Mouse (Mus musculus) stomach, postnatal 0 days (tissue): Measurements from ENCODE around the gene Ankzf1. TPM values are rescaled to one million over a fixed set of nuclear protein-coding genes. Genes with fewer than 3 reads are reported as not detected.

Experiments
- ATAC-seq: fragments of 200-750 bp; cut with Nextera tagmentation; 2 replicates; pipeline ENCODE4 v1.8.0; 2017; ENCODE audit not compliant: low FRiP score, low TSS enrichment
- DNase-seq: peaks from one replicate; pipeline ENCODE4 v3.0.0-alpha.2; 2016; ENCODE audit warnings: low spot score
- H3K27ac ChIP-seq: fragments of 300-500 bp; sonication (generic); replicated peaks from 2 replicates; pipeline ENCODE4 v1.5.1; 2014; ENCODE audit warnings: mild to moderate bottlenecking, control low read depth
- H3K27me3 ChIP-seq: fragments of 300-500 bp; sonication (generic); 2 replicates; pipeline ENCODE4 v1.6.1; 2014; ENCODE audit warnings: low read length; ENCODE audit not compliant: control insufficient read depth, insufficient read depth
- H3K36me3 ChIP-seq: fragments of 300-500 bp; sonication (generic); 2 replicates; pipeline ENCODE4 v1.6.1; 2014; ENCODE audit warnings: low read length, mixed read lengths; ENCODE audit not compliant: control insufficient read depth, insufficient read depth
- H3K4me1 ChIP-seq: fragments of 300-500 bp; sonication (generic); replicated peaks from 2 replicates; pipeline ENCODE4 v1.6.1; 2014; ENCODE audit warnings: antibody characterized with exemption; ENCODE audit not compliant: control insufficient read depth, insufficient read depth
- H3K4me2 ChIP-seq: fragments of 300-500 bp; sonication (generic); replicated peaks from 2 replicates; pipeline ENCODE4 v1.6.1; 2014; ENCODE audit warnings: low read depth, mild to moderate bottlenecking, control low read depth, moderate library complexity
- H3K4me3 ChIP-seq: fragments of 300-500 bp; sonication (generic); 2 replicates; pipeline ENCODE4 v1.5.1; 2014; ENCODE audit warnings: low read depth, low read length, control low read depth
- H3K9ac ChIP-seq: fragments of 300-500 bp; sonication (generic); 2 replicates; pipeline ENCODE4 v1.6.1; 2014; ENCODE audit warnings: mild to moderate bottlenecking, low read length, control low read depth, mixed read lengths
- H3K9me3 ChIP-seq: fragments of 300-500 bp; sonication (generic); 2 replicates; pipeline ENCODE4 v1.6.1; 2016; ENCODE audit warnings: low read length; ENCODE audit not compliant: control insufficient read depth
- CTCF ChIP-seq: IDR thresholded peaks from 2 replicates; pipeline ENCODE4 v1.5.1; 2016; ENCODE audit warnings: antibody characterized with exemption, low read depth, mild to moderate bottlenecking, moderate library complexity
- EP300 ChIP-seq: optimal IDR thresholded peaks from 2 replicates; pipeline ENCODE3; 2016; ENCODE audit warnings: antibody characterized with exemption
- WGBS: fragments of 180-500 bp; shearing (Covaris S2); extraction: QIAGEN DNeasy Blood & Tissue Kit; methylation state at CpG from one replicate; pipeline ENCODE4 v1.1.7; 2014; 5-methylcytosine and 5-hydroxymethylcytosine counted together
- polyA plus RNA-seq: library from polyadenylated mRNA; unstranded; fragments of >200 nt; fragmentation: Nextera tagmentation; extraction: Ambion mirVana; gene quantifications from 2 replicates; pipeline ENCODE4 v1.2.1, GENCODE M21; 2015

The Ankzf1 gene
- polyA plus RNA-seq, 1 experiment from 2014 or later = 12.9 TPM

- H3K27me3 ChIP-seq = no peaks in the 10 kb centered on the region
- no peak overlapping the region for H3K9ac ChIP-seq
- DNase-seq = no peak
- no peak overlapping the region for H3K4me3 ChIP-seq
- H3K36me3 ChIP-seq = peaks cover 9% of the 10 kb centered on the region; the same call in 1 of the 2 replicates
- H3K4me1 ChIP-seq = peaks cover 2% of the 10 kb centered on the region; the same call in 1 of the 2 replicates
- TF ChIP-seq CTCF (no peak), EP300 (no peak)
- no peak for ATAC-seq
- H3K9me3 ChIP-seq = no peaks in the 10 kb centered on the region
- WGBS = 70% methylated on average over 4 of the region's 4 CpGs
- no peak overlapping the region for H3K27ac ChIP-seq
- no peak overlapping the region for H3K4me2 ChIP-seq
Observed at GRCm38 (mm10) chr1:75212542-75212941, 20.6 kb downstream of the Ankzf1 start.

GRCm38 (mm10) chr1:75213096-75213495 lies 21.1 kb downstream of the Ankzf1 start:
- 69% methylated on average over 7 of the region's 7 CpGs for WGBS
- no peak overlapping the region for H3K4me3 ChIP-seq
- H3K27me3 ChIP-seq = no peaks in the 10 kb centered on the region
- peaks cover 9% of the 10 kb centered on the region; the same call in 1 of the 2 replicates for H3K36me3 ChIP-seq
- peak overlapping the region; percentile 81 for H3K27ac ChIP-seq
- no peak overlapping the region for H3K4me2 ChIP-seq
- peaks cover 2% of the 10 kb centered on the region; the same call in 1 of the 2 replicates for H3K4me1 ChIP-seq
- ATAC-seq (0 out of 2 replicates have a peak, but pooled peaks have one; percentile 8), DNase-seq (peak; percentile 58)
- no peak overlapping the region for H3K9ac ChIP-seq
- no peaks in the 10 kb centered on the region for H3K9me3 ChIP-seq
- TF ChIP-seq EP300 (no peak), CTCF (no peak)

GRCm38 (mm10) chr1:75214442-75214841 lies 22.5 kb downstream of the Ankzf1 start:
- no peak overlapping the region for H3K4me2 ChIP-seq
- TF ChIP-seq CTCF = no peak
- DNase-seq = peak; percentile 81
- WGBS = 39% methylated on average over 2 of the region's 2 CpGs
- no peaks in the 10 kb centered on the region for H3K9me3 ChIP-seq
- H3K4me3 ChIP-seq = no peak overlapping the region
- H3K9ac ChIP-seq = no peak overlapping the region
- peak overlapping the region; percentile 81 for H3K27ac ChIP-seq
- peaks cover 9% of the 10 kb centered on the region; the same call in 1 of the 2 replicates for H3K36me3 ChIP-seq
- ATAC-seq = peak; percentile 82
- H3K4me1 ChIP-seq = peaks cover 2% of the 10 kb centered on the region; the same call in 1 of the 2 replicates
- no peaks in the 10 kb centered on the region for H3K27me3 ChIP-seq

- Histone ChIP-seq H3K36me3 (peaks cover 9% of the 10 kb centered on the region; the same call in 1 of the 2 replicates), H3K27me3 (no peaks in the 10 kb centered on the region), H3K9me3 (no peaks in the 10 kb centered on the region), H3K4me2 (no peak overlapping the region), H3K4me1 (peaks cover 2% of the 10 kb centered on the region; the same call in 1 of the 2 replicates), H3K4me3 (no peak overlapping the region), H3K27ac (peak overlapping the region; percentile 81), H3K9ac (no peak overlapping the region)
- 45% methylated on average over 5 of the region's 5 CpGs for WGBS
- DNase-seq = peak; percentile 55
- TF ChIP-seq CTCF (no peak), EP300 (peak; percentile 30)
- no peak for ATAC-seq
Observed at GRCm38 (mm10) chr1:75214886-75215285, 22.9 kb downstream of the Ankzf1 start.

- no peak for TF ChIP-seq CTCF
- no peak for TF ChIP-seq EP300
- no peaks in the 10 kb centered on the region for H3K27me3 ChIP-seq
- no peaks in the 10 kb centered on the region for H3K9me3 ChIP-seq
- no peak overlapping the region for H3K4me3 ChIP-seq
- no peak for ATAC-seq
- H3K36me3 ChIP-seq = peaks cover 9% of the 10 kb centered on the region; the same call in 1 of the 2 replicates
- 0 out of 2 replicates have a peak, but pooled peaks cover 2% of the 10 kb centered on the region for H3K4me1 ChIP-seq
- no peak overlapping the region for H3K4me2 ChIP-seq
- 91% methylated on average over 9 of the region's 9 CpGs for WGBS
- H3K27ac ChIP-seq = peak overlapping the region; percentile 25; the same call in 1 of the 2 replicates
- no peak overlapping the region for H3K9ac ChIP-seq
- no peak for DNase-seq
Observed at GRCm38 (mm10) chr1:75215785-75216184, 23.8 kb downstream of the Ankzf1 start.

- TF ChIP-seq EP300 = no peak
- TF ChIP-seq CTCF = no peak
- no peaks in the 10 kb centered on the region for H3K9me3 ChIP-seq
- ATAC-seq = no peak
- WGBS = 72% methylated on average over 13 of the region's 13 CpGs
- H3K27me3 ChIP-seq = no peaks in the 10 kb centered on the region
- 0 out of 2 replicates have a peak overlapping the region, but pooled peaks have one; percentile 52 for H3K4me3 ChIP-seq
- no peak overlapping the region for H3K27ac ChIP-seq
- 0 out of 2 replicates have a peak, but pooled peaks cover 2% of the 10 kb centered on the region for H3K4me1 ChIP-seq
- H3K4me2 ChIP-seq = peak overlapping the region; percentile 98
- DNase-seq = no peak
- 0 out of 2 replicates have a peak overlapping the region, but pooled peaks have one; percentile 27 for H3K9ac ChIP-seq
- H3K36me3 ChIP-seq = peaks cover 9% of the 10 kb centered on the region; the same call in 1 of the 2 replicates
Observed at GRCm38 (mm10) chr1:75216797-75217585, 25.0 kb downstream of the Ankzf1 start.
